8 mouse cellular contexts compared by ENCODE assay signal in genomic region chr11:118685397-118685796, GRCm38 (mm10).
DNase-seq lines count a peak whose midpoint lies in the region; ATAC-seq and TF ChIP-seq lines count a peak whose summit lies in the region.

No protein-coding gene starts in this region.

- H3K4me2 ChIP-seq in lung, embryonic 14.5 days: no peak overlapping the region
- H3K4me2 ChIP-seq in midbrain, embryonic 14.5 days (ENCODE audit: low read length): 0 out of 2 replicates have a peak overlapping the region, but pooled peaks have one; percentile 15

- no peak for TF ChIP-seq CTCF in lung, embryonic 14.5 days (IDR thresholded peaks at IDR 0.05; ENCODE audit: low read depth)

- no peak overlapping the region for H3K9ac ChIP-seq in lung, embryonic 14.5 days
- H3K9ac ChIP-seq in midbrain, embryonic 14.5 days (replicated peaks; ENCODE audit: low read length): no peak overlapping the region

- H3K36me3 ChIP-seq in lung, embryonic 14.5 days (ENCODE audit: insufficient read depth): no peaks in the 10 kb centered on the region
- H3K36me3 ChIP-seq in midbrain, embryonic 14.5 days (ENCODE audit: control insufficient read depth, insufficient read depth, low read length): no peaks in the 10 kb centered on the region

- DNase-seq in adrenal gland, postnatal 10 days: peak; percentile 45
- no peak for DNase-seq in adrenal gland, adult 2 months
- peak; percentile 87 for DNase-seq in lung, embryonic 14.5 days
- DNase-seq in lung, postnatal 25 days (ENCODE audit: low spot score): no peak
- peak; percentile 57 for DNase-seq in embryo, embryonic 9.5 days (ENCODE audit: extremely low spot score)
- DNase-seq in midbrain, embryonic 14.5 days: peak; percentile 51
- DNase-seq in natural killer cell, adult 2 months (ENCODE audit: low spot score in 2 of 2): no peak
- DNase-seq in right cerebral cortex, postnatal 36 days (ENCODE audit: low spot score in 2 of 2): no peak

- 2% methylated on average over 16 of the region's 16 CpGs for WGBS in lung, embryonic 14.5 days
- WGBS in midbrain, embryonic 14.5 days: 10% methylated on average over 16 of the region's 16 CpGs

- H3K27me3 ChIP-seq in lung, embryonic 14.5 days (ENCODE audit: insufficient read depth, low read length): peaks cover 3% of the 10 kb centered on the region; the same call in 1 of the 2 replicates
- H3K27me3 ChIP-seq in midbrain, embryonic 14.5 days (ENCODE audit: control insufficient read depth, insufficient read depth, low read length): no peaks in the 10 kb centered on the region

- no peaks in the 10 kb centered on the region for H3K4me1 ChIP-seq in lung, embryonic 14.5 days (ENCODE audit: insufficient read depth)
- H3K4me1 ChIP-seq in midbrain, embryonic 14.5 days (ENCODE audit: control insufficient read depth, insufficient read depth, low read length): peaks cover 19% of the 10 kb centered on the region

- H3K27ac ChIP-seq in lung, embryonic 14.5 days (ENCODE audit: low read depth): no peak overlapping the region
- peak overlapping the region; percentile 37; the same call in 1 of the 2 replicates for H3K27ac ChIP-seq in midbrain, embryonic 14.5 days (replicated peaks; ENCODE audit: low read depth, low read length)

- no peak overlapping the region for H3K4me3 ChIP-seq in lung, embryonic 14.5 days (ENCODE audit: low read depth, low read length)
- no peak overlapping the region for H3K4me3 ChIP-seq in midbrain, embryonic 14.5 days (replicated peaks; ENCODE audit: low read depth, low read length)

- ATAC-seq in lung, embryonic 14.5 days (ENCODE audit: insufficient read depth): no peak
- no peak for ATAC-seq in midbrain, embryonic 14.5 days (ENCODE audit: low FRiP score, low TSS enrichment)

- H3K9me3 ChIP-seq in lung, embryonic 14.5 days (ENCODE audit: low read depth, low read length): no peaks in the 10 kb centered on the region
- no peaks in the 10 kb centered on the region for H3K9me3 ChIP-seq in midbrain, embryonic 14.5 days (ENCODE audit: control insufficient read depth, low read length)

Comparison
In these comparisons a context has a peak if more than half of its experiments do, and no peak if none do; other contexts are left out.
1. DNase-seq: peak in adrenal gland, postnatal 10 days (single experiment), lung, embryonic 14.5 days (single experiment), embryo, embryonic 9.5 days (single experiment) and midbrain, embryonic 14.5 days (single experiment); none in adrenal gland, adult 2 months (single experiment), lung, postnatal 25 days (single experiment), natural killer cell, adult 2 months (0 of 2) and right cerebral cortex, postnatal 36 days (0 of 2).